Mouse (Mus musculus) brain, embryonic 14.5 days (tissue): ENCODE measurements around the gene Sec24c.

ENCODE experiments used
- CTCF ChIP-seq: fragments of 200-500 bp; IDR thresholded peaks from 2 replicates; pipeline ENCODE4 v1.5.1; 2012; ENCODE audit warnings: inconsistent platforms, mild to moderate bottlenecking, moderate library complexity, borderline replicate concordance; ENCODE audit not compliant: insufficient read depth, insufficient read length; ENCODE audit errors: extremely low read depth
- POLR2A ChIP-seq: fragments of 200-500 bp; IDR thresholded peaks from 2 replicates; pipeline ENCODE4 v1.6.1; 2012; ENCODE audit warnings: mild to moderate bottlenecking, inconsistent platforms, borderline replicate concordance; ENCODE audit not compliant: poor library complexity, insufficient read depth, insufficient read length, severe bottlenecking; ENCODE audit errors: extremely low read depth

DNA sequence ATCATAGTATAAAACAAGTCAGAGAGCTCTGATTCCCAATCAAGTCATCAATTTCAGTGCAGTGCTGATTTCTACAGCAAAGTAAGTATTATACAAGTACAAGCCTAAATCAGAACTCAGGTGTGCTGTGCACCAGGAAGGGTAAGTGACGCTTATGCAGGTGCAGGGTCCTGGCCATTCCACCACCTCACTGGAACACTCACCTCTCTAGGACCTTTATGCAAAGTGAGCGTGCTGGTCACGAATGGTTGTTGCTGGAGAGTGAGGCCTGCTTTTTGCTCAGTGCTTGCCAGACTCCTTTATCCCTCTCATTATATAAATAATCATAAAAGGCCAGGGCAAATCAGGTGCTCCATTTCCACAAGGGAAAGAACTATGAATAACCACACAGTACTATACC, 26.3 kb downstream of the Sec24c start:
- TF ChIP-seq CTCF (no peak), POLR2A (no peak)
